Mouse (Mus musculus): ENCODE data around the gene Aspg.

DNA sequence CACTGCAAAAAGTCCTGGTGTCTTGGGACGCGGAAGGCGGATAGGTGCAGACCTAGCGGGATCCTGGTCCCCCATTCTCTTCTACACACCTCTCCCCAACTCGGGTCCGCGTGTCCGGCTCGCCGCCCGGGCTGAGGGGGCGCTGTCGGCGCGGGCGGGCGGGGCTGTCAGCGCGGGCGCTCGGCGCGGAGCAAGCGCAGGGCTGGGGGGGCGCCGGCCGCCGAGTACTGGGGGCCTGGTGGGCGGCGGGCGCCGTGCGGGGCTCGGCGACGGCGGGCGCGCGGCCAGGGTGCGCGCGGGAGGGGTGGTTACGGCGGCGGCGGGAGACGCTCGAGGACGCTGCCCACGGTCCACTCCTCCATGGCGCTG is 37.3 kb downstream of the Aspg start:
- TF ChIP-seq POLR2A (IDR thresholded peaks at IDR 0.05; ENCODE audit: extremely low read depth, insufficient read depth, low read length): no peak
- no peak for TF ChIP-seq CTCF (IDR thresholded peaks at IDR 0.05; ENCODE audit: low read depth, low read length)

Data from liver, adult 2 months (tissue).